Mouse (Mus musculus) cerebellum, adult 8-10 months (tissue): ENCODE measurements around the gene Tmem204.
A peak's percentile ranks its signal among the peaks of the same experiment; 100 is the strongest.

Source experiments
- DNase-seq: peaks from one replicate; pipeline ENCODE4 v3.0.0; 2022

Gene Tmem204

GRCm38 (mm10) chr17:25084835-25085385, 1.5 kb upstream of the Tmem204 start:
- DNase-seq, result no peak

DNA sequence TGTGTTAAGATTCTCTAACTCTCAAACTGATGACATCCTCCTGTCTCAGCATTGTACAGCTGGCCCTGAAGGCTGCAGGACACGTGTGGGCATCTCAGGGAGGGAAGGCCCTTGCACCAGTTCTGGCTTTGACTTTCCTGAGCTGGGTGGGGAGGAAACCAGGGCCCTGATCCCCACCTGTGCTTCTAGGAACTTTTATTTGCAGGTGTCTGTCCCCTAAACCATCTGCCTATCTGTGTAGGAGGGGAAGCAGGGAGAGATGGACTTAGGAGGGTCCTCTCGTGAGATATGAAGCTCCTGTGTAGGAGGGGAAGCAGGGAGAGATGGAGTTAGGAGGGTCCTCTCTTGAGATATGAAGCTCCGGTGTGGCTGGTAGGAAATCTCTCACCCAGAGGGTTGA, 504 bp downstream of the Tmem204 start:
- DNase-seq, result no peak

DNA sequence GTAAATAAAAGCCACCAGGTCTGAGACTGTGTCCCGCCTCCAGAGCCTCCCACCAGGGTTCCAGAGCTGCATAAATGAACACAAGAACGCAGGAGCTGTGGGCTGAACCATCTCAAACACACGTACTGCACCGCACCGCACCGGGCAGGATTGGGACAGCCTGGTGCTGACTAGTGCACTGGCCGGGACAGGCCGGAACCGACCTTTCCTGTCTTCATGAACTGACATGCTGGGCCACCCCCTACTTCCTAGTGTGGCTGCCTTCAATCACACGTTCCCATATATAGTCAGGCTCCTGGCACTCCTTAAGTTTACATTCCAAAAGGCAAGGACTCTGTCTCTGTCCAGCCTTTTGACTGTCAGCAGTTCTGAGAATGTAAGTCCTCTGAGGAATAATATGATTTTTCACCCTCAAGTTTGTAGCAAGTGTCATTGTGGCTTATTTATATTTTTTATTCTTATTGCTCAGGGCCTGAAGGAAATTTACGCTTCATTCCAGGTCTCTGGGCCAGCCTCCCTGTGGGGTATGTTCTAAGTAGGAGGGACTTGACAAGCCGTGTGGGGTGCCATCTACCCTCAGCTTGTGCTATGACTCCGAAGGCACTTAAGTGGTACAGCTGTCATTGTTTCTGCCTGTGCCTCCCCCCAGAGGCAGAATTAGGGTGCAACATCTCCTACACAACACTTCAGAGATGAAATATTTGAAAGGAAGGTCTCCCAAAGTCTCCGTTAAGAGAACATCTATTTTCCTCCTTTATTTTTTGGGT, 1.1 kb downstream of the Tmem204 start:
- DNase-seq, result no peak

DNA sequence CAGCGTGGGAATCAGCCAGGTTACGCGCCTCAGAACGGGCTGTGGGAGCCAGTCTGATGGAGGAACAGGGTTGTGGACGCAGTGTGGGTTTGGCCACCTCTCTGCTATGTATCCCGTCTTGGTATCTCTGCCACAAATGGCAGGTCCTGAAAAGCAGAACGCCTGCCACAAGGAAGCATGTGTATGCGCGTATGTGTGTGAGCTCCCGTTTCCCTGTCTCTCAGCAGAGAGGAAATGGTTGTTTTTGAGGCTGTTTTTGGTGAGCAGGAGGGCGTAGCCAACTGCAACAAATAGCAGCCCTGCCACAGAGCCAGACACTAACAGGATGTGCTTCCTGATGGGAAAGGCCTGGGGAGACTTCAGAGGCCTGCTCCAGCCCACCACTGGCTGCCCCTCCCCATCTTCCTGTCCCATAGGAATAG, 2.4 kb downstream of the Tmem204 start:
- DNase-seq, result no peak

DNA sequence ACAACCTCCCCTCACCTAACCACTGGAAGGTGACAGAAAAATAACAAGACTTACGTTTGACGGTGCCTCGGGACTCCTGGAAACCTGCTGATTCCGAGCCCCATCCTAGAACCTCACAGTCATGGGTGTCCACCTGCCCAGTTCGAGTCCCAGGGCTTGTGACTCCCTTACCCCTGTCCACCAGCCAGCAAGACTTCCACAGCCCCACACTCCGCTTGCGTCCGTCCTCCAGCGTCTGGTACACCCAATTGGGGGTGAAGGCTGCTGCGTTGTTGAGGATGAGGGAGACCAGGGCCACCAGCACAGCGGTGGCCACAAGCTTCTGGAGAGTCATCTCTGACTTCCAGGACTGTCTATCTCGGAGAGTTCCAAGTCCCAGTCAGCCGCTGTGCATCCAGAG, 3.2 kb downstream of the Tmem204 start:
- no peak for DNase-seq

GRCm38 (mm10) chr17:25077771-25078372, 5.5 kb downstream of the Tmem204 start:
- DNase-seq, result peak; percentile 54

- DNase-seq, result peak; percentile 26
Measured at GRCm38 (mm10) chr17:25076906-25077305, 6.5 kb downstream of the Tmem204 start.

GRCm38 (mm10) chr17:25068690-25069089, 14.7 kb downstream of the Tmem204 start:
- no peak for DNase-seq

DNA sequence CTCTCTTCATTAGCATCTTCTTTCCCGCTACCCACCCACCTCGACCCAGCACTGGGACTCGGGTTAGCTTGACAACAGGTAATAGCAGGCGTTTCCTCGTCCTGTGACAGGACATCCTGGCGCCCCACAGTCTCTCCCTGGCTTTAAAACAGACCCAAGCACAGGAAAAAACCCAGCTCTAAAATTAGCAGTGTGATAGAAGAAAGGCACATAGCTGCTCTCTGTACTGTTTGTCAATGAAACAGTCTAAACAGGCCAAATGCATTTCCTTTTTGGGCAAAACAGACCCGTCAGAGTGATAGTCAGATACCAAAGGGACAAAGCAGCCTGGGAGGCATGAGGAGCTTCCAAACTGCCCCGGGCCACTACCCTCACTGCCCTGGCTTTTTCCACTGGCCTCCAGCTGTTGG, 15.9 kb downstream of the Tmem204 start:
- no peak for DNase-seq

DNA sequence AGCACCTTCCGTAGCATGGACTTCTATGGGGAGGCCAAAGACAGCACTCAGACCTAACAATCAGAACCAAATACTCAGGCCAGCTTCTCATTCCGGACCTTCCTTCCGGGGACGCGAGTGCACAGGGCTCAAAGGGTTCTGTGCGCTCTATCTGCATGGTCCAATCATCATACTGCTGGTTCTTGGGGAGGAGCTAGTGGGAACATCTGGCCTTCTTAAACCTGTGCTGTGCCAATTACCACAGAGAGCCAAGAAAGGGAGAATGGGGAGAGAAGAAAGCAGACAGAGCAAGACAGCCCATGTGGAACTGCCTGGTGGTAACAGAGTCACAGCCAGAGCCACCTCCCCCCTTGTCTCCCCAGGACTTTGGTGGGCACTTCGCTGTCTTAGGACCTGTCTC, 16.8 kb downstream of the Tmem204 start:
- no peak for DNase-seq

DNA sequence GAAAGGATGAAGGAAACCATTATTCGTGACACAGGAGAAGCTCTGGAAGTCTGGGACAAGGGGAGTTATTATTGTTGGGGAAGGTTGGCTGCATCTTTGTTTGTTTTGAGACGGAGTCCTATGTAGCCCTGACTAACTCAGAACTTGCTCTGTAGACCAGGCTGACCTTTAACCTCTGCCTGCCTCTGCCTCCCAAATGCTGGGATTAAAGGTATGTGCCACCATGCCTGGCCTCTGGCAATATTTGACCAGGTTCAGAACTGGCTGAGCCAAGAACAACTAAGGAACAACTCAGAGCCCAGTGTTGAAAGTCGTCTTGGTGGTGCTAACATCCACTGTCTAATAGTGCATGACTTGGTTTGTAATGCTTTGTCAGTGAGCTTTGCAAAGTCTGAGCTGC, 18.2 kb downstream of the Tmem204 start:
- no peak for DNase-seq

- DNase-seq, result no peak
Measured at GRCm38 (mm10) chr17:25064351-25064750, 19.0 kb downstream of the Tmem204 start.

- no peak for DNase-seq
Measured at GRCm38 (mm10) chr17:25063872-25064271, 19.5 kb downstream of the Tmem204 start.

DNA sequence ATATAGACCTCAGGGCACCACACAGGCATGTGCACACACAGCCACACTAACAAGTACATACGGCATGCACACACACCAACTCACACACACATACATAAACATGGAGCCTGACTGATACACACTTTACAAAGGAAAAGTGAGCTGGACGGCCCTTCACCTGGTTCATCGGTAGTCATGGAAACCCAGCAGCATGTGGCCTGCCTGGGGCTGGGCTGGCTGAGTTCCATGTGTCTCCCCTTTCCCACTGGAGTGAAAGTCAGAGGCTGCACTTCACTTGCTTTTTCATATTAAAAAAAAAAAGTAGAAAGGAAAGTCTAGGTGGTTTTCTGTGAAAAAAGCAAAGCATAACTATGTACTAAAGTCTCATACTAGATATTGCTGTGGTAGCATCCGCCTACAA, 20.1 kb downstream of the Tmem204 start:
- no peak for DNase-seq

DNA sequence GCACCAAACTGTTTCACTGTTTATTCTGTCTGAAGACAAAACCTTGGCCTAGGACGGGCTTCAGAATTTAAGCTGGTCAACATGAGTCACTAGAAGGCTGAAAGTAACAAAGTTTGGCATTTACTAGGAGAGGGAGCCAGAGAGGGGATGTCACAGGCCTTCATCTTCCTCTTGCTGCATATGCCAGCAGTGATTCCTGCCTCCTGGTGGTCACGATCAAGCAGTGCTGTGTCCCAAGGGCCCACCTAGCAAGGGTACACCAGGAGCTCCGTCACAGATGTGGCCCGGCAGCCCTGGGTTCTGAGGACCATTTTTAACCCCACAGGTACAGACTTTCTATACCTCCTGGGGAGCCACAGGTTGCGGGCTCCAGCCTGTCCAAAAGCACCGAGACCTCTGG, 26.4 kb downstream of the Tmem204 start:
- no peak for DNase-seq

GRCm38 (mm10) chr17:25053274-25053673, 30.1 kb downstream of the Tmem204 start:
- no peak for DNase-seq

DNA sequence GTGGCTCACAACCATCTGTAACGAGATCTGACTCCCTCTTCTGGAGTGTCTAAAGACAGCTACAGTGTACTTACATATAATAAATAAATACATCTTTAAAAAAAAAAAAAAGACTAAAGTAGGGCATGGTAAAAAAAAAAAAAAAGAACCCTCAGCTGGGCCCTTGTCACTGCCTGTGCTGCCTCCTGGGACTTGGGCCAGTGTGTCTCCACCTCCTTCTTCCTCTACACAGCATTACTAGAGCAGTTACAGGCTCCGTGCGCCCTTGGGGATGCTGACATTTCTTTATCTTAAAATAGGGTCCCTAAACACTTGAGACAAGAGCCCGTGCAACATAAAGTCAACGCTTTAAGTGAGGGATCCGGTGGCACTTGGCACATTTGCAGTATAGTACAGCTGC, 36.2 kb downstream of the Tmem204 start:
- no peak for DNase-seq

GRCm38 (mm10) chr17:25045281-25045680, 38.1 kb downstream of the Tmem204 start:
- DNase-seq, result no peak

GRCm38 (mm10) chr17:25044879-25045278, 38.5 kb downstream of the Tmem204 start:
- no peak for DNase-seq

DNA sequence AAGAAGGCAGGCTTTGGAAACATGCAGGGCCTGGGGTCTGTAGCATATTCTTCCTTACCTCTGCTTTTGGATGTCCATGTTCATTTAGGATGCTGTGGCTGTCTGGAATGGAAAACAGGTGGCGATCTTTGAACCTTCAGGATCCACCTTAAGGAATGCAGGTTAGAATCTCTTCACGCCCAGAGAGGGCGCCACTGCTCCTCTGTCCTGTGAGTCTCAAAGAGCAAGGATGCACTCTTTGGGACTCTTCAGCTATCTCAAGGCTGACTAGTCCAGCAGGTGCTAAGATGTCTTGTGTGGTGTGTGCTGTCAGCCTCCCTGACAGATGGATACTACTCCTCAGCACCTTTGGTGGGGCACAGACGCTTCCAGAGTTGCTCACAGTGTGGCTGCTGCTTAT, 47.2 kb downstream of the Tmem204 start:
- no peak for DNase-seq

DNA sequence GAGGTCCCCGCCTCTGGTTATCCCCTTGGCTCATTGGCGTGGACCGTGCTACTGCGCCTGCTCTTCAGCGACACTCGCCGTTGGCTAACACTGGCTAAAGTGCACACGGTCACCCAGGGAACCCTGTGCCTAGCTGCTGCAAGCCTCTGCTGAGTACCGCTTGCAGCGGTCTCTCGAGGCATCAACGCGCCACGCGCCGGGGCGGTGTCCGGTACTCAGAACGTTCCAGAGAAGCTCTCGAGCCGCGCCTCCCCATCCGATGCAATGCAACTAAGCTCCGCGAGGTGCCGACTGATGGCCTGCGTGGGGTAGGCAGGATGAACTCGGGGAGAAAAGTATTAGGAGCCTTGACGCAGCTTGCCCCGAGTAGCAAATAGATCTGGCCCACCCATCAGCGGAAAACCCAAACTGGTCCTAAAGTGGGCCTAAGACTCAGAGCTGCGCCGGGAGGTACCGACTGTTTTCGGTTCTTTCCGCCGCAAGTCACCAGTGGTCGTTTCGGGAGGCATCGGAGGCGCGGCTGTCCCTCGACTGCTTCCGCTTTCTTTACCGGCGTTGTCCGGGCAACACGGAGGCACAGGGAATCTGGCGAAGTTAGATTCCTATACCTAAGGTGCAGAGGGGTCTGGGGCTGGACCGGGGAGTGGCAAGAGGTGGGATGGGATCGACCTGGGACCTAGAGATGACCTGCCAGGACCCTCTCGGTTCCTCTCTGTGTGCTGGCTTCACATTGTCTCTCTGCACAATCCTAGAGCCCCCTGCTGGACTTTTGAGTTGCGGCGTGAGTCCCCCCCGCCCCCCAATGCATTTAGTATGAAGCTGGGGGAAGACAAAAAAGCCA, 66.9 kb downstream of the Tmem204 start:
- no peak for DNase-seq

- peak; percentile 98 for DNase-seq
Measured at GRCm38 (mm10) chr17:25015655-25016291, 67.6 kb downstream of the Tmem204 start, which contains the start of the genes Cramp1l and Ift140. Gene Cramp1l, minus strand, starts transcription at chr17:25015788. Gene Ift140, plus strand, starts transcription at chr17:25016085.
